Mouse (Mus musculus): Measurements from ENCODE around the gene Gm16368. TPM values are rescaled to one million over a fixed set of nuclear protein-coding genes. Genes with fewer than 3 reads are reported as not detected.
"Not testable (repeated sequence)": the region's sequence is repeated elsewhere in the genome, so short reads cannot be mapped to it uniquely, and the experiment has no call there.

Gene Gm16368
- polyA plus RNA-seq (2015; fragmentation: Nextera tagmentation; extraction: Ambion mirVana) = not detected in 2 replicates

DNA sequence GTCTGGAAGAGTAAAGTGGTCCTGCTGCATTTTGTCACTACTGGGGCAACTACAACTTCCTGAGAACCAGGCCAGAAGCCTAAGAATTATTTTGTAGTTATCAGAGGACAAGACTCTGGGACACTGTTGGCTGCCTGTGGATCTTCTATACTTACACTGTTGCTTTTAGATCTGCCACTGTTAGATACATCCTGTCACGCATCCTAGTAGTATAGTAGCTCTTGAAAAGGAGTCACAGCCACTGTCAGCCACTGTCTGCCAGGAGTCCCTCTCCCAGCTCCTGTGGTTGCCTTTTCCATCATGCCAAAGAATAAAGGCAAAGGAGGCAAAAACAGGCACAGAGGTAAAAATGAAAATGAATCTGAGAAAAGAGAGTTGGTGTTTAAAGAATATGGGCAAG is at the start of gene Gm16368:
Gene Gm16368 (plus strand): TSS at position 301 of the 400 bp plus-strand sequence.
- not testable (repeated sequence) for H3K9ac ChIP-seq; H3K27me3 ChIP-seq; DNase-seq; H3K36me3 ChIP-seq; H3K4me3 ChIP-seq (replicated peaks); H3K4me1 ChIP-seq (replicated peaks); H3K4me2 ChIP-seq; H3K27ac ChIP-seq; H3K9me3 ChIP-seq (replicated peaks); ATAC-seq (ENCODE audit: low read depth)
- 52% methylated on average over 1 of the region's 1 CpGs for WGBS (ENCODE audit: insufficient replicate concordance)

DNA sequence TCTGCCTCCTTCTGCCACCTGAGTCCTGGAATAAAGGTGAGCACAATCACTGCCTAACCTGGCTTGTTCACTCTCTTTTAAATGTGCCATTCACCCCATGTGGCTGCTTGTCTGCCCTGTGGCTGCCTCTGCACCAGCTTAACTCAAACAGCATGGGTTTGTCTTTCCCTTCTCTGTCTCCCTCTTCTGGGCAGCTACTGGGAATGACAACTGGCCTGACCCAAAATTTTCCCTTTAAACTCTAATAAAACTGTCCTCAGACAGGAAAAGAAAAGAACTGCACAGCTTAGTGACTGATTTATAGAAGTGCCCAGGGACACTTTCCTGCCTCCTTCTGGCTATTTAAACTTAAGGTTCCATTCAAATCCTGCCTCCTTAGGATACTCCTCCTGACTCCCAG is 44.4 kb upstream of the Gm16368 start:
- not testable (repeated sequence) for H3K4me2 ChIP-seq; H3K36me3 ChIP-seq; H3K27ac ChIP-seq; H3K9ac ChIP-seq; H3K27me3 ChIP-seq; H3K4me3 ChIP-seq (replicated peaks); H3K9me3 ChIP-seq (replicated peaks); DNase-seq; ATAC-seq (ENCODE audit: low read depth); H3K4me1 ChIP-seq (replicated peaks)

DNA sequence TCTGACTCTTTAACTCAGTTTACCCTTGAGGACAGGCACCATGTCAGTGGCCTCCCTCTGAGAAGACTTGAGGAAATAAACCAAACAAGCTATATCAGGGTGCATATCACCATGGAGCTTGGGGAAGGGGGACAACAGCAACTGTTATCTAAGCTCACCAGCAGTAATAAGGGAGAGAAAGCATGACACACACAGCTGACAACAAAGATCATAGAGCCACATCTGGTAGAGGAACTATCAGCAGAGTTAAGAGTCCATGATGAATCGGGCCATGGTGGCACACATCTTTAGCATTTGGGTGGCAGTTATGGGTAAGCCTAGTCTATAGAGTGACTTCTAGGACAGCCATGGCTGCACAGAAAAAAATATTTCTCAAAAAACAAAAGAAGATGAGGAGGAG is 43.8 kb upstream of the Gm16368 start:
- H3K9ac ChIP-seq; H3K4me1 ChIP-seq (replicated peaks); H3K4me2 ChIP-seq; H3K27ac ChIP-seq; H3K4me3 ChIP-seq (replicated peaks); DNase-seq; ATAC-seq (ENCODE audit: low read depth); H3K36me3 ChIP-seq; H3K9me3 ChIP-seq (replicated peaks); H3K27me3 ChIP-seq: not testable (repeated sequence)
- WGBS (ENCODE audit: insufficient replicate concordance) = 59% methylated on average over 1 of the region's 1 CpGs

DNA sequence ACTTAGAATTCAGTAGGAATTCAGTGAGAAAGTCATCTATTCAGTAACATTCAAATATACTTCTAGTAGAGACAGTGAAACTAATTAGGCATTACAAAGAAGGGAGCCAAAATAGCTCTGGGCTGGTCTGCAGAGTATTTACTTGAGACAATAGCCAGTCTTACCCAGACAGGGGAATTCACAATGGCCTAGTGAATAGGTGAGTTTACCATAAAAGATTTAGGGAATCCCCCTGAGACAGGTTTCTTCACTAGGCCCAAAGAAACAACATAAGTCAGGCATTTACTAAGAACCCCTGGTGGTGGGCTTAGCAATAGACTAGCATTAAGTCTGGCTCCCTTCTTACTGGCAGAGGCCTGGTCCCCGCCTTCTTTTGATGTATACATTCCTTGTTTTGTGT is 38.3 kb upstream of the Gm16368 start:
- H3K27me3 ChIP-seq; H3K4me3 ChIP-seq (replicated peaks); H3K9me3 ChIP-seq (replicated peaks); H3K4me1 ChIP-seq (replicated peaks); H3K36me3 ChIP-seq; DNase-seq; ATAC-seq (ENCODE audit: low read depth); H3K27ac ChIP-seq; H3K9ac ChIP-seq; H3K4me2 ChIP-seq: not testable (repeated sequence)
- WGBS (ENCODE audit: insufficient replicate concordance) = 48% methylated on average over 1 of the region's 1 CpGs

Other genes starting within 250 kb of the Gm16368 start
- not detected in 2 replicates for gene Gm2001, start 241.4 kb upstream of the Gm16368 start, polyA plus RNA-seq (2015; fragmentation: Nextera tagmentation; extraction: Ambion mirVana)
- gene Gm2016, start 209.6 kb upstream of the Gm16368 start, polyA plus RNA-seq (2015; fragmentation: Nextera tagmentation; extraction: Ambion mirVana) = not detected in 2 replicates
- not detected in 2 replicates for gene Gm2022, start 188.3 kb upstream of the Gm16368 start, polyA plus RNA-seq (2015; fragmentation: Nextera tagmentation; extraction: Ambion mirVana)
- gene Gm2035, start 163.8 kb upstream of the Gm16368 start, polyA plus RNA-seq (2015; fragmentation: Nextera tagmentation; extraction: Ambion mirVana) = not detected in 2 replicates
- not detected in 2 replicates for gene Gm2042, start 129.6 kb upstream of the Gm16368 start, polyA plus RNA-seq (2015; fragmentation: Nextera tagmentation; extraction: Ambion mirVana)
- gene Gm2075, start 71.8 kb upstream of the Gm16368 start, polyA plus RNA-seq (2015; fragmentation: Nextera tagmentation; extraction: Ambion mirVana) = not detected in 2 replicates
- not detected in 2 replicates for gene Gm6803, start 64.9 kb upstream of the Gm16368 start, polyA plus RNA-seq (2015; fragmentation: Nextera tagmentation; extraction: Ambion mirVana)
- not detected in 2 replicates for gene Gm2056, start 56.7 kb upstream of the Gm16368 start, polyA plus RNA-seq (2015; fragmentation: Nextera tagmentation; extraction: Ambion mirVana)
- gene Gm10436, start 98.4 kb downstream of the Gm16368 start, polyA plus RNA-seq (2015; fragmentation: Nextera tagmentation; extraction: Ambion mirVana) = not detected in 2 replicates
- not detected in 2 replicates for gene Gm8332, start 166.4 kb downstream of the Gm16368 start, polyA plus RNA-seq (2015; fragmentation: Nextera tagmentation; extraction: Ambion mirVana)
- gene Gm5662, start 190.8 kb downstream of the Gm16368 start, polyA plus RNA-seq (2015; fragmentation: Nextera tagmentation; extraction: Ambion mirVana) = not detected in 2 replicates
- gene Gm5039, start 240.3 kb downstream of the Gm16368 start, polyA plus RNA-seq (2015; fragmentation: Nextera tagmentation; extraction: Ambion mirVana) = not detected in 2 replicates

Measured in liver, embryonic 13.5 days (tissue).